Mouse (Mus musculus) CH12.LX (cell line): ENCODE measurements around the gene Zim1. TPM values are rescaled to one million over a fixed set of nuclear protein-coding genes. Genes with fewer than 3 reads are reported as not detected.

Experiments used
- DNase-seq: peaks from one replicate; pipeline ENCODE4 v3.0.0-alpha.2; 2013; ENCODE audit errors: extremely low read depth
- H3K27ac ChIP-seq: 2 replicates; pipeline ENCODE4 v1.5.1; 2012; ENCODE audit warnings: low read depth, mild to moderate bottlenecking, control low read depth, moderate library complexity; ENCODE audit not compliant: insufficient read depth
- H3K27me3 ChIP-seq: replicated peaks from 2 replicates; pipeline ENCODE3; 2012; ENCODE audit warnings: inconsistent platforms
- H3K36me3 ChIP-seq, 2 experiments: replicated peaks in 1 of 2; 2 replicates each; pipeline versions ENCODE3 to v1.6.1; 2012; ENCODE audit warnings: inconsistent platforms in 1 of 2, low read length in 1 of 2, mild to moderate bottlenecking in 1 of 2, mixed read lengths in 1 of 2, moderate library complexity in 1 of 2; ENCODE audit not compliant: control insufficient read depth in 1 of 2, insufficient read depth in 1 of 2
- H3K4me1 ChIP-seq, 2 experiments: 2 replicates each; pipeline ENCODE4 v1.6.1; 2012; ENCODE audit warnings: inconsistent platforms in 1 of 2, moderate library complexity in 1 of 2; ENCODE audit not compliant: insufficient read depth in 2 of 2, control insufficient read depth in 1 of 2
- H3K4me2 ChIP-seq: 2 replicates; pipeline ENCODE4 v1.6.1; 2012; ENCODE audit warnings: low read depth, mild to moderate bottlenecking, control low read depth; ENCODE audit not compliant: poor library complexity, insufficient read depth, severe bottlenecking
- H3K4me3 ChIP-seq, 3 experiments: fragments of 150-350 bp in 1 of 3; sonication (generic) in 1 of 3; replicated peaks in 1 of 3; 2 replicates each; pipeline versions ENCODE3 to v1.5.1; 2011 to 2012; ENCODE audit warnings: low read depth in 2 of 3, low read length in 2 of 3, mild to moderate bottlenecking in 2 of 3, moderate library complexity in 2 of 3, control low read depth in 1 of 3, improper control_type of control experiment in 1 of 3, inconsistent platforms in 1 of 3, mixed read lengths in 1 of 3; ENCODE audit not compliant: poor library complexity in 1 of 3
- H3K79me2 ChIP-seq: replicated peaks from 2 replicates; pipeline ENCODE4 v1.6.1; 2012; ENCODE audit warnings: mild to moderate bottlenecking, moderate library complexity; ENCODE audit not compliant: control insufficient read depth, poor library complexity, insufficient read depth, severe bottlenecking; ENCODE audit errors: extremely low read depth
- H3K9ac ChIP-seq: 2 replicates; pipeline ENCODE4 v1.6.1; 2012; ENCODE audit warnings: low read depth, mild to moderate bottlenecking, control low read depth, moderate library complexity; ENCODE audit not compliant: insufficient read depth
- H3K9me3 ChIP-seq: replicated peaks from 2 replicates; pipeline ENCODE3; 2012; ENCODE audit warnings: low read length, inconsistent platforms, mixed read lengths
- BHLHE40 ChIP-seq: IDR thresholded peaks from 2 replicates; pipeline ENCODE4 v1.6.1; 2011; ENCODE audit warnings: mild to moderate bottlenecking, low read depth, low read length, improper control_type of control experiment
- CHD1 ChIP-seq: IDR thresholded peaks from 2 replicates; pipeline ENCODE4 v1.6.1; 2012; ENCODE audit warnings: low read depth, low read length, improper control_type of control experiment, inconsistent platforms
- CHD2 ChIP-seq: IDR thresholded peaks from 2 replicates; pipeline ENCODE4 v1.6.1; 2011; ENCODE audit warnings: low read length, improper control_type of control experiment
- E2F4 ChIP-seq: IDR thresholded peaks from 2 replicates; pipeline ENCODE4 v1.6.1; 2011; ENCODE audit warnings: low read depth, low read length, improper control_type of control experiment; ENCODE audit not compliant: insufficient replicate concordance
- EP300 ChIP-seq: IDR thresholded peaks from 2 replicates; pipeline ENCODE4 v1.6.1; 2011; ENCODE audit warnings: low read length, improper control_type of control experiment
- ETS1 ChIP-seq: conservative IDR thresholded peaks from 2 replicates; pipeline ENCODE4 v1.6.1; 2012; ENCODE audit warnings: low read depth, mild to moderate bottlenecking, inconsistent platforms, low read length, improper control_type of control experiment, moderate library complexity
- HCFC1 ChIP-seq: IDR thresholded peaks from 2 replicates; pipeline ENCODE4 v1.6.1; 2012; ENCODE audit warnings: low read depth, mild to moderate bottlenecking, inconsistent platforms, low read length, improper control_type of control experiment
- IRF4 ChIP-seq: IDR thresholded peaks from 2 replicates; pipeline ENCODE4 v1.6.1; 2014; ENCODE audit warnings: low read depth, mild to moderate bottlenecking, inconsistent platforms, low read length, improper control_type of control experiment
- JUND ChIP-seq: conservative IDR thresholded peaks from 2 replicates; pipeline ENCODE4 v1.6.1; 2011; ENCODE audit warnings: low read depth, low read length, improper control_type of control experiment
- KAT2A ChIP-seq: IDR thresholded peaks from 2 replicates; pipeline ENCODE4 v1.6.1; 2012; ENCODE audit warnings: low read length, improper control_type of control experiment, inconsistent platforms; ENCODE audit not compliant: insufficient replicate concordance
- MAFK ChIP-seq: IDR thresholded peaks from 2 replicates; pipeline ENCODE4 v1.6.1; 2011; ENCODE audit warnings: low read length, improper control_type of control experiment; ENCODE audit not compliant: insufficient replicate concordance
- MAX ChIP-seq: IDR thresholded peaks from 2 replicates; pipeline ENCODE4 v1.6.1; 2011; ENCODE audit warnings: low read length, improper control_type of control experiment
- MAZ ChIP-seq: IDR thresholded peaks from 2 replicates; pipeline ENCODE4 v1.6.1; 2012; ENCODE audit warnings: low read depth, mild to moderate bottlenecking, inconsistent platforms, low read length, improper control_type of control experiment, moderate library complexity
- MEF2A ChIP-seq: IDR thresholded peaks from 2 replicates; pipeline ENCODE4 v1.6.1; 2014; ENCODE audit warnings: low read depth, mild to moderate bottlenecking, inconsistent platforms, low read length, improper control_type of control experiment, borderline replicate concordance
- MYC ChIP-seq: IDR thresholded peaks from 2 replicates; pipeline ENCODE4 v1.6.1; 2011; ENCODE audit warnings: low read depth, mild to moderate bottlenecking, improper control_type of control experiment, low read length
- NRF1 ChIP-seq: IDR thresholded peaks from 2 replicates; pipeline ENCODE4 v1.6.1; 2014; ENCODE audit warnings: low read depth, mild to moderate bottlenecking, inconsistent platforms, low read length, improper control_type of control experiment, moderate library complexity
- POLR2A ChIP-seq: IDR thresholded peaks from 2 replicates; pipeline ENCODE4 v1.6.1; 2011; ENCODE audit warnings: low read depth, mild to moderate bottlenecking, improper control_type of control experiment, low read length
- POLR2AphosphoS2 ChIP-seq: IDR thresholded peaks from 2 replicates; pipeline ENCODE4 v1.6.1; 2011; ENCODE audit warnings: low read depth, low read length, improper control_type of control experiment
- RAD21 ChIP-seq: IDR thresholded peaks from 2 replicates; pipeline ENCODE4 v1.6.1; 2011; ENCODE audit warnings: low read depth, mild to moderate bottlenecking, low read length, improper control_type of control experiment, moderate library complexity
- RCOR1 ChIP-seq: conservative IDR thresholded peaks from 2 replicates; pipeline ENCODE4 v1.6.1; 2012; ENCODE audit warnings: low read depth, mild to moderate bottlenecking, inconsistent platforms, low read length, improper control_type of control experiment
- SIN3A ChIP-seq: IDR thresholded peaks from 2 replicates; pipeline ENCODE4 v1.6.1; 2012; ENCODE audit warnings: low read length, improper control_type of control experiment, inconsistent platforms
- SMC3 ChIP-seq: IDR thresholded peaks from 2 replicates; pipeline ENCODE4 v1.6.1; 2011; ENCODE audit warnings: low read depth, low read length, improper control_type of control experiment
- TCF12 ChIP-seq: IDR thresholded peaks from 2 replicates; pipeline ENCODE4 v1.6.1; 2014; ENCODE audit warnings: low read depth, mild to moderate bottlenecking, inconsistent platforms, low read length, improper control_type of control experiment
- UBTF ChIP-seq: IDR thresholded peaks from 2 replicates; pipeline ENCODE4 v1.6.1; 2012; ENCODE audit warnings: low read depth, mild to moderate bottlenecking, inconsistent platforms, low read length, improper control_type of control experiment, moderate library complexity
- USF1 ChIP-seq: IDR thresholded peaks from 2 replicates; pipeline ENCODE4 v1.6.1; 2014; ENCODE audit warnings: low read depth, mild to moderate bottlenecking, inconsistent platforms, low read length, improper control_type of control experiment
- USF2 ChIP-seq: conservative IDR thresholded peaks from 2 replicates; pipeline ENCODE4 v1.6.1; 2011; ENCODE audit warnings: low read depth, low read length, improper control_type of control experiment
- ZC3H11A ChIP-seq: IDR thresholded peaks from 2 replicates; pipeline ENCODE4 v1.6.1; 2012; ENCODE audit warnings: low read depth, mild to moderate bottlenecking, inconsistent platforms, low read length, improper control_type of control experiment
- ZNF384 ChIP-seq: IDR thresholded peaks from 2 replicates; pipeline ENCODE4 v1.6.1; 2012; ENCODE audit warnings: low read depth, low read length, improper control_type of control experiment, inconsistent platforms
- dilution Hi-C: fragments of 300-500 bp; cut with MboI; formaldehyde crosslinking; loops from 2 replicates; pipeline ENCODE4 v1.14.3; 2020; ENCODE audit warnings: low sequenced_read_pairs; ENCODE audit not compliant: extremely low pct_unique_long_range_greater_than_20kb, extremely low pct_ligation_motif_present
- in situ Hi-C: fragments of 300-500 bp; cut with MboI; formaldehyde crosslinking; loops from 3 replicates; pipeline ENCODE4 v1.14.3; 2019; ENCODE audit warnings: low sequenced_read_pairs, low pct_ligation_motif_present, low pct_unique_long_range_greater_than_20kb, mixed read lengths
- polyA plus RNA-seq: library from polyadenylated mRNA; unstranded; fragments of >175 nt; gene quantifications from 2 replicates; pipeline ENCODE4 v1.2.1, GENCODE M21; 2012; ENCODE audit warnings: low read depth; ENCODE audit not compliant: insufficient read length
- total RNA-seq, 2 experiments: library from RNA; depleted of rRNA; stranded (reverse); fragments of 300-350 nt in 1 of 2; fragments of >200 nt in 1 of 2; gene quantifications; 2 replicates each; pipeline ENCODE4 v1.2.3; 2012 to 2014

Gene Zim1
- total and polyA plus RNA-seq, 3 experiments, result not detected

DNA sequence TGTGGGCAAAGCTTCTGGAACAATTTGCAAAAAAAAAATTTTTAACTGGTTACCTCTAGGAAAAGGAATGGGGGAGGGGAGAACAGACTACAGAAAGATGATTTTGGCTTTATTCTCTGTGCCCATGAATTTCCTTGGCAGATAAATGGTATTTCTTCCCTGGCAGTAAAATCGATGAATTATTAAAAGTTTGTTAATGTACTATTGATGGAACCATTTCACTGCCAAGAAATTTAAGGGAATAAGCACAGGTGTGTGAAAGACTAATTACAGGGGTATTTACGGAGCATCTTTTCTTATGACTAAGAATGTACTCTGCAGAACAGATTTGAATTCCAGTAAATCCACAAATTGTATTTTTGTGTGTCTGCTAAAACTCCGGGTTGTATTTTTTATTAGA lies 35.1 kb upstream of the Zim1 start:
- peaks cover 53% of the 10 kb centered on the region for H3K9me3 ChIP-seq
- H3K4me1 ChIP-seq, result no peaks in the 10 kb centered on the region
- no peak overlapping the region for H3K4me2 ChIP-seq
- H3K36me3 ChIP-seq, result no peaks in the 10 kb centered on the region
- H3K9ac ChIP-seq, result no peak overlapping the region
- H3K79me2 ChIP-seq, result no peaks in the 10 kb centered on the region
- H3K4me3 ChIP-seq, result no peak overlapping the region
- TF ChIP-seq SIN3A (no peak), POLR2AphosphoS2 (no peak), POLR2A (no peak), BHLHE40 (no peak), JUND (no peak), ZNF384 (no peak), MEF2A (no peak), ZC3H11A (no peak), SMC3 (no peak), EP300 (no peak), ETS1 (no peak), KAT2A (no peak), MAFK (no peak), RAD21 (no peak), RCOR1 (no peak), IRF4 (no peak), NRF1 (no peak), HCFC1 (no peak), CHD2 (no peak), E2F4 (no peak)
- TF ChIP-seq, all 38 proteins: peak for 0
- DNase-seq, result no peak
- dilution Hi-C loops, result no loop called here
- in situ Hi-C loops, result no loop called here
- Histone ChIP-seq H3K27me3 (no peaks in the 10 kb centered on the region), H3K27ac (no peak overlapping the region)

DNA sequence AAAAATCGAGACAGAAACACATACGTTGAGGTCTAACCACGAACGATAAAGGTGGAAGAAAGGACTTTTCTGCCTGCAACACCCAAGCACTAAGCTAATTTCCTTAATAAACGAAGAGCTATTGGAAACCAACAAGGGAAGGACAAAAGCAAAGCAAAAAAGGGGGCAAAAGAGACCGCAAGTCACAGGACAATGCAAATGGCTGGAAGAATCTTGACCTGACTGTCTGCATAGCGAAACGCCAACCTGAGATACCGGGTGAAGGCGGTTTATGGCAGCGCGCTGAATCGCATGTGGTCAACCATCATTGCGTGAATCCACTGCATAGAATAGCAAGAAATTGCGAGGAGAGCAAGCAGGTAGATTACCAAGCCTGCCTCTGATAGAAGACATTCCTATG lies 34.6 kb upstream of the Zim1 start:
- Histone ChIP-seq H3K4me1 (no peaks in the 10 kb centered on the region), H3K27me3 (no peaks in the 10 kb centered on the region), H3K4me3 (no peak overlapping the region), H3K9ac (no peak overlapping the region), H3K27ac (no peak overlapping the region), H3K4me2 (no peak overlapping the region), H3K9me3 (peaks cover 58% of the 10 kb centered on the region), H3K79me2 (no peaks in the 10 kb centered on the region), H3K36me3 (no peaks in the 10 kb centered on the region)
- in situ Hi-C loops, result no loop called here
- no peak for DNase-seq
- TF ChIP-seq USF2 (no peak), UBTF (no peak), USF1 (no peak), MAFK (no peak), MYC (no peak), TCF12 (no peak), ZC3H11A (no peak), EP300 (no peak), SMC3 (no peak), CHD1 (no peak), HCFC1 (no peak), MAX (no peak), MAZ (no peak)
- dilution Hi-C loops, result no loop called here
